Mouse (Mus musculus) gastrocnemius, postnatal 25 days (tissue): ENCODE results near the gene C1ql4. TPM values are rescaled to one million over a fixed set of nuclear protein-coding genes. Genes with fewer than 3 reads are reported as not detected.
"Not testable (repeated sequence)": the region's sequence is repeated elsewhere in the genome, so short reads cannot be mapped to it uniquely, and the experiment has no call there.

Experiments
- DNase-seq: peaks from one replicate; pipeline ENCODE4 v3.0.0; 2022
- total RNA-seq, 2 experiments: library from RNA; stranded (reverse); gene quantifications; 1 replicate in 1 of 2; 2 replicates in 1 of 2; pipeline ENCODE4 v1.2.3; 2021

Gene C1ql4
- total RNA-seq, 2 experiments from 2014 or later = not detected

DNA sequence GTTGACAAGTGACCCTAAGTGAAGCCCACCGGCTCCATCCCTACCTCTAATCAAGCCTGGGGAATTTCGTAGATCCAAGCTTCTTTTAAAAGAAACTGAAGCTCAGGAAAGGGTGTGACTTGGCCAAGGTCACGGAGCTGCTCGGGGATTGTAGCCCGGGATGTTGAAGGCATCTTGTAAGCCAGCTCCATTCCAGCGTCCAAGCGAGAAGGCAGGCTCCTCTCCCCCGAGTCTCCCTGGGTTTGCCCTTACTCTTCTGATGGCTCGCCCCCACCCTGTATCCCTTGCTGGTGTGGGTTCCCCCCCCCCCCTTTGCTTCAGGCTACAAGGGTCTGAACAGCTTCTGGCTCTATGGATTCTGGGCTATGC is 10.9 kb upstream of the C1ql4 start:
- no peak for DNase-seq

DNA sequence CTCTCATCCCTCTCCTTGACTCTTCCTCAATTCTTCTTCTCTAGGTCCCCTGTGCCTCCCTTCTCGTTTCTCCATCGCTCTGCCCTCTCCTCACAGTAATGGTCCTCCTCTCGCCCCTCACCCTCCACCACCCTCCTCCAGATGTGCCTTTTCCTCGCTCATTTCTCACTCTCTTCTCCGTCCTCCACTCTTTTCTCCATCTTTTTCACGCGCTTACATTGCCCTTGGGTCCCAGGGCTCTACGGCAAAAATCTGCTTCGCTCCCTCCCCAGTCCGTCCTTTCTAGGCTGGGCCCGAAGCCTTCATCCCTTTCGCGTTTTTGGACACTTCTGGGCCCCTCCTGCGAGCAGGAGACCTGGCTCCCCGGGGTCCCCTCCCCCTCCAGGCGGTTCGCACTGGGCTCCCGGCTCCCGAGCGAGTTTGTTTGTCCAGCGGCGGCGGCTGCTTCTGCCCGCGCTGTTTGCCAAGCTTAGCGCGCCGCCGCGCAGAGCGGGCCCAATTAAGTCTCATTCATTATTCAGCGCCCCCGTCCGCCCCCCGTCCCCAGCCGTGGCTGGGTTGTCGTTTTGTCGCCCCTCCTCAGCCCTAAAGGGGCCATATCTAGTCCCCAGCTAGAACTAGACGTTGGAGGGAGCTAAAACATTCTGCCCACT is 10.3 kb upstream of the C1ql4 start:
- DNase-seq = no peak

DNA sequence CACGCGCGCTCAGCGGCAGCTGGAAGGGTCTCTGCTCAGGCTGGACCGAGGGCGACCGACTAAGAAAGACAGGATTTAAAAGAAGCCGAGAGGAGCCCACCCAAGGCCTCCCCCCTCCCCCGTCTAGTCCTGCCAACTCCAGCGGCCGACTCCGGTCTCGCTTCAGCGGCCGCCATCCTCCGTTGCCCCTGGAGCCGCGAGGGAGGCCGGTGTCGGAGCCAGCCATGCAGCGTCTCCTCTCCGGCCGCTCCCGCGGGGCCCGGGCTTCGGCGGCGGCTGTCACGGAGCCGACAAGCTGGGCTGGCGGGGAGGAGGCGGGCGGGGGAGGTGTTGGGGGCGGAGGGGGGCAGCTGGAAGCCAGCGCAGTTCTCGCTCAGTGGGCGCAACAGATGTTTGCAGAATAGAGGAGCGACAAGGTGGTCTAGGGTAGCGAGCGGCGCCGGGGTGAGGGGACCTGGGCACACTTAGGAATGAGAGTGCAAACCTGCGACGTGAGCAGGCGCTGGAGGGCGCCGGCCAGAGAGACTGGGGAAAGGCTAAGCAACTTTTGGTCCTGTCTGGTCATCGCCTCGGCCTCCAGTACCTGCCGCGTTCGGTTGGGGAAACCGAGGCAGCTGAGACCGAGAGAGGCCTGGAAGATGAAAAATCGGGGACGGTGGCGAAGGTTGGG is 9.3 kb upstream of the C1ql4 start:
- DNase-seq = peak; percentile 5

DNA sequence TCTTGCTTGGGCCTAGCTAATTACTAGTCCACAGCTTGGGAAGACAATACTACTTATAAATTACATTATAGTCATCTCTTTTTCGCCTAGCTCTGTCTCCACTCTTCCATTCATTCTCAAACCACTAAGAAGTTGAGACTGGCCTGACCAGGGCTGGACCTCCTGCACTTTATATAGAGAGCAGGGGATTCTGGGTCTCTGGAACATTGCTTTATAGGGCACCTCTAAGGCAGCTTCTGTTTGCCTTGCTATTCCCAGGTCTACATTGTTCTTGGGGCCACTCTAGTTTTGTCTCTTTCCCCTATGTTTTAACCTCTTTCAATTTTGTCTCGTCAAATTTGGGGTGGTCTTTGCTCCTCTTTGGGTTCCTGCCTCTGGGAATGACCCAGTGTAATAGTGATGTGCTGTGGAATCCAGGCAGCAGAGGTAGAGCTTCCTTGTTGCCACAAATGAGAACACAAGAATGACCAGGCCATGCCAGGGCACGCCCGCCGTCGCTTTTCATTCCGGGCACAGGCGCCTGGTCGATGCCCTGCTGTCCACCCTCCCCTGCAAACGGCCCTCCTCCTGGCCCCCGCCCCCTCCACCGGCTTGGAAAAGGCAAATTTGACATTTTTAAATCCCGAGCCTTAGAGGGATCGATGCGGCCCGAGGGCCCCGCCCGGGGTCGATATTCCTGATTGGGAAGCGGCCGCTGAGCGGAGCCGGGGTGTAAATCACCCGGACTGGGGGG is 8.6 kb upstream of the C1ql4 start:
- no peak for DNase-seq

DNA sequence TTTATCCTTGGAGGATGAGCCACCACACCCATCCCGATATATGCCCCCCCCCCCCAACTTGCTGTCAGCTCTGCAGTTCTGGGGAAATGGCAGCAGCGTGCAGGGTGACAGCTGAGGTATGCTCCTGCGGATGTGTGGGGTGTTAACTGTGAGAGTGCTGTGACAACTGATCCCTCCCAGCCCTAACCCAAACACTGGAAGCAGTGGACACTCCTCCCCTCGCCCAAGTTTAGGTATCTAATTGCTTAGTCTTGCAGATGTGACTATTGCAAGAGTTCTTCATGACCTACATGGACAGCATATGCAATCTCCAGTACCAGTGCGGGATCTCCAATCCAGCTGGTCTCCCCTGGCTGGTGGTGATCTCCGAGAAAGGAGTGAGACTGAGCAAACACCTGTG is 7.7 kb upstream of the C1ql4 start:
- no peak for DNase-seq

DNA sequence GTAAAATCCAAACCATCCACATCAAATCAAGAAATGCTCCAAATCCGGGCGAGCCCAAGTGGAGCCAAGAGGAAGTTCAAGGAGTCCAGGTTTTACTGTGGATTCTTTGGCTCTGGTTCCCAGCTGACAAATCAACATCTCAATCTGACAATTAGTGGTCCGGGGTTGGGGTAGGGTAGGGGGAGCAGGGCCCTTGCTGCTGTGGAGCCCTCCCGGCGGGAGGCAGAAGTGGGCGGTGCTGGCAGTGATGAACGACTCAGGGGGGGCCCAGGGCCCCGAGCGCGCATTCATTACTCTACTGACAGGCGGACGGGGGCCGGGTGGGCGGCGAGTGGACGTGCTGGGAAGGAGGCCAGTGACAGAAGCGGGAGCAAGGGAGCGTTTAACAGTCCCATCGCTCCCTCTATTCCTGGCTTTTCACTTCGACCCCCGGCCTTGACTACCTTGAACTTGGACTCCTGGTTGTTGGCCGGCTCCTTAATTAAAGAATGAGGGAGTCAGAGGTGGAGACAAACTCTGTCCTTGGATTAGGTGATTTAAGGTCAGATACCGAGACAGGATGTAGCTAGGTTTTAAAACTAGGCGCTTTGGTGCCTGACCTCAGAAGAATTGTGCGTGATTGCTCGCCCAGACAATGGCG is 7.1 kb upstream of the C1ql4 start:
- no peak for DNase-seq

DNA sequence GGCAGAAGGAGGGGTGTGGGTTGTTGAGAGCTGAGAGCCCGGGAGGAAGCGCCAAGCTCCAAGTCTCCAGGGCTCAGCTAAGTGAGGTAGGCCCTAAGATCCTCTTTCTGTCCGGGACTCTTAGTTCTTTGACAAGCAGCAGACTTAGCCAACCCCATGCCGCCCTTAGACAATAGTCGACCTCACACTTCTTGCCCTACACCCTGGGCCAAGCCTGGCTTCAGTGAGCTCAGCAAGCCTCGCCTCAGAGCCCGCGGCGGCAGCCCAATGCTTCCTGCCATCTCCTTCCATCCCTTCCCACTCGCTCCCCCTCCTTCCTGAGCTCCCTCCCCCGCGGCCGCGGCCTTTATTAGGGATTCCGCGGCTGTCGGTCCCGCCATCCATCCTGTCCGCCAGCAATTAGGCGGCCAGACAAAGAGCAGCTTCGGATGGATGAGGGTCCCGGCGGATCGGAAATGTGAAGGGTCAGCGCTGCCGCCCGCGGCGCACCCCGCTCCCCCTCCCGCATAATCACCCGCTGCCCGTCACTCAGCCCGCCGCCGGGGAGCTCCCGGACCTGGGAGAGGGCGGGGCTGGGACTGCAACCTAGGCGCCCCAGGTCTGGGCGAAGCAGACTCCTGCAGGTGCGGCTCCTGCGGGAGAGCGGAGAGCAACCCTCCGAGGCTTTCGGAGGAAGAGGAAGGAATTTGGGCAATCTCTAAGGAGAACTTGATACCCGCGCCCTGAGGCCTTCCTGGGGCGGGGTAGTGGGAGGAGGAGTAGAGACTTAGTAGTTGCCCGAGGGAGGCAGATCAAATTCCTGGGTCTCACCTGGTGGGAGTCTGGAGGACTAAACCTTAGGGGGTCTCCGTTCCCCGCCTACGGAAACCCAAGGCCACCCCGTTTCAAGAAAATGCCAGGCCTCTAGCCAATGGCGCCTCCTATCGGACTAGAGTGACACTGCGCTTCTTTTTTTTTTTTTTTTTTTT is 6.0 kb upstream of the C1ql4 start:
- no peak for DNase-seq

DNA sequence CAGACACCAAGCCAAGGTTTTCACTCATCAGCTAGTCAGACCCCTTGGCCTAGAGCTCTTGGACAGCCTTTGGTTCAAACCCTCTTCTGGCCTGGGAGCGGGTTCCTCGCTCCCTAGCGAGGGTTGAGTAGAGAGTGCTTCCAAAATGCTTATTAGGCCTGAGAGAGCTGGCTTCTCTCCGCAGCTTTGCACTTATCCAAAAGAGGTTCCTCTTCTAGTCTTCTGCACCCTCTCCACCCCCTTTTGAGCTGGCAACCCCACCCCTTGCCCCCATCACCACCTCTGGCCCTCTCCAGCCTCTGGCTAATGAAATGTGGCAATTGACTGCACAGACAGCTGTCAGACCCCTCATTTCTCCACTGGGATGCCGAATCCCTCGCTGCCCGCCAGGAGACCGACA is 5.3 kb upstream of the C1ql4 start, which contains the start of gene Dnajc22:
Gene Dnajc22, plus strand, starts transcription at position 301 of the 400 bp plus-strand sequence.
- no peak for DNase-seq

DNA sequence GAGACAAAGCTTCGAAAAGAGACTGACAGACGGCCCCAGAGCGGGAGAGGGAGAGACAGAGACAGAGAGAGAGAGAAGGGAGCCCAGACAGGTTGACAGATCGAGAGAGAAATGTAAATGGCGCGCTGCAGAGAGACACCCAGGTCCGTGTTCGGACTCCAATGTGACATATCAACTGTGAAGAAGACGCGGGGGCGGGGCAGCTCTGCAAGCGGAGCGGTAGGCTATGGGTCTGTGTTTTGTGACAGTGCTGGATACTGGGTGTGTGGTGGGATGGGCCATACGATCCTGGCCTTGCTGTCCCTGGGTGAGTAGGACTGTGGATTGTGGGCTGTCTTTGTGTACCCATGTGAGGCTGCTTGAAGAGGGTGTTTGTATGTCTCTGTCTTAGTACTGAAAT is 1.5 kb upstream of the C1ql4 start:
- DNase-seq = no peak

DNA sequence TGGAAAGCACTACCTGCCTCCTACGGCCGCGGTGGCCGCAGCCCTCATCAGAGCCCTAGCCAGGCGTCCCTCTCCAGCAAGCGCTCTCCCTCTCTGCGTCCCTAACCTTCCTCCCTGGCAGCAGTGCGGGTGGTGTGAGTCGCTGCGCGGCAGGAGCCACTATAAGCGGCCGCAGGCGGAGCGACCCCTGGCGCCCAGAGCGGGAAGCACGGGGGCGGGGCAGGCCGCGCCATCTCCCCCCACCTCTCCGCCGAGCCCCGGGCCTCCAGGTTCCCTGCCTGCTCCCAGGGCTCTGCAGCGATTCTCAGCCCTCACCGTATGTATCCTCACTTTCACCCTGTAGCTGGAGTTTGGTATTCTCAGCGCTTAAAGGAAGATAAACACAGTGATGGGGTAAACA is 675 bp upstream of the C1ql4 start:
- DNase-seq = peak; percentile 66

DNA sequence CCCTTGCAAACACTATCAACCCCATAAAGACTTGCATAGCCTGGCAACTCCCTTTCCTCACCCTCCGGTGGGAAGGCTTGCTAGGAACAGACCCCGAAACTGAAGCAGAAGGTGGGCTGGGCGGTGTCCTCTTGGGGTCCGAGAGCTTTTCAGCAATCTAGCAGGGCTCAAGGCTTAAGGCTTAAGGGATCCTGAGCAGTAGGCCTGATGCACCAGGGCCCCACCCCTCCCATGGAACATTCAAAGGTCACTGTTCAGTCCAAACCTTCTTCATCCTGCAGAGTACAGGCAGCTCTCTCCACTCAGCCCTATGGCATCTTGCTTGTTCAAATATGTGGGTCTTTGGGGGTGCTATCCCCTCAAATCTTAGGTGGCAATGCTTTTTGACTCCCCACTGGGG is 1.6 kb downstream of the C1ql4 start:
- DNase-seq = no peak

DNA sequence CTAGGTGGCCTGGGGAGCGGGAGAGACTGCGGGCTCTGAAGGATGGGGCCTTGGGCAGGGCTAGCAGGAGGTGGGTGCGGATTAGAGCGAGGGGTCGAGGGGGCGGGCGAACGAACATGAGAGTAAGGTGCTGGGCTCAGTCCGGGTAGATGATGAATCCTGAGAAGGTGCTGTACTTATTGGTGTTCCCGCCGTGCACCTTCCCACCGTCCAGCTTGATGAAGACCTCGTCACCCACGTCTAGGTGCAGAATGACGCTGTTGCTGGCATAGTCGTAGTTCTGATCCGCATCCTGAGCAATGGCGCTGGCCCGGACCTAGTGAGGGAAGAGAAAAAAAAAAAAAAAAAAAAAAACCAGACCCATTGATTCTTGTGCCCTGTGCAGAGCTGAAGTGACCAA is 3.0 kb downstream of the C1ql4 start:
- no peak for DNase-seq

DNA sequence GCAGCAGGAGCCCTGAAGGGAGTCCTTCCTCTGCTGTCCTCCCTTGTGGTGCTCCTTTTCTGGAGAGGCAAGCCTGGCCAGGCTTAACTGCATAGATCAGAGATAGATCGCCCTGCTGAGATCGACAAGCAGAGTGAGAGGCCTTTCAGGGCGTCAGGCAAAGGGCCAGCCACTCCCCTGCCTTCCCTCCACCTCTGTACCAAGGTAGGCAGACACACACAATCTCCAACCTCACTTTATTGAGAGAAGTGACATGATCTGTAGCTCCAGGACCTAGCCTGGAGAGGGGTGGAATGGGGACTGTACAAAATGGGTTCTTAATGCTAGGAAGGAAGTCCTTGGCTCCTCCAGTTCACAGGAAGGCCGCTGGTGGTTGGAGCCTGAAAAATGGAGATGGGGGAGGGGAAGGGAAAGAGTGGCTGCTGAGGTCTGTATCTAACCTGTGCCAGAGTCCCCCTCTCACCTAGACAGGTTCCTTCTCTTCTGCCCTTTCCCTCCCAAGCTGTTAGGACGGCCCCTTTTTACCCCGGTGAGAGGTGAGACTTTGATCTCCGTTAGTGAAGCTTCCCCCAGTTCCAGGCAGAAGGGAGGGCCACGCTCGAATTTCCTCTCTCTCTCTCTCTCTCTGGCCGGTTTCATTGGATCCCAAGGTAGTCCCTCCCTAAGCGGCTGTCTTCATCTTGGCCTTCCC is 3.6 kb downstream of the C1ql4 start:
- no peak for DNase-seq

DNA sequence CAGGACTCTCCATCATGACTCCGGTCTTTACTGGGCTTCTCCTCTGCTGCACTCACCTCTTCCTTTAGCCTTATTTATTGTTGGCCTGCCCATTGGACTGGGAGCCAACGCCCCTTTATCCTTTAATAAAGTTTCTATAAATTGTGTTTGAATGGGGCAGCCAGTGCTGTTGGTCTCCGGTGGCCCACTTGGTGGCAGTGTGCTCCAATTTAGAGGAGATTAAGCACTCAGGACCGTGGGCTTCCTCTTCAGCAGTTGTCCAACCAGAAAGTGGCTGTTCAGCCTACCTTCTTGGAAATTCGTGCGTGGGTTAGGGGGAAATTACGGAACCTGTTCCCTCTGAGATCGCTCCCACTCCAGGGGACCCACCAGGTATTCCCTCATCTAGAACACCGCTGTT is 4.4 kb downstream of the C1ql4 start:
- DNase-seq = no peak

DNA sequence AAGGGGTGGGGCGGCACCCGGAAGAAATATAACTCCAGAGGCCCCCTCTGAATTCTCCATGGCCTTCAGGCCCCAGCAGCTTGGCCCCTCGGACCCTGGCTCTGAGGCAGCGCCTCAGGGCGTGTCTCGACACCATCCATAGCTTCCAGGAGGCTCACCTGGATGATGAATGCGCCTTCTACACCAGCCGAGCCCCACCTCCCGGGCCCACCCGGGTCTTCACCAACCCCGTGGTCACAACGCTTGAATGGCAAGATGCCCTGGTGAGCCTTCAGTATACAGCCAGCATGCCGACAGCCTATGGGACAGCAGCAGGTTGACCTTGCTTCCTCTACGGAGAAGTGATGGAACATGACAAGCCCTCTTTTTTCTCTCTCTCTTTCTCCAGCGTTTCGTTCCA is 4.8 kb downstream of the C1ql4 start:
- no peak for DNase-seq

DNA sequence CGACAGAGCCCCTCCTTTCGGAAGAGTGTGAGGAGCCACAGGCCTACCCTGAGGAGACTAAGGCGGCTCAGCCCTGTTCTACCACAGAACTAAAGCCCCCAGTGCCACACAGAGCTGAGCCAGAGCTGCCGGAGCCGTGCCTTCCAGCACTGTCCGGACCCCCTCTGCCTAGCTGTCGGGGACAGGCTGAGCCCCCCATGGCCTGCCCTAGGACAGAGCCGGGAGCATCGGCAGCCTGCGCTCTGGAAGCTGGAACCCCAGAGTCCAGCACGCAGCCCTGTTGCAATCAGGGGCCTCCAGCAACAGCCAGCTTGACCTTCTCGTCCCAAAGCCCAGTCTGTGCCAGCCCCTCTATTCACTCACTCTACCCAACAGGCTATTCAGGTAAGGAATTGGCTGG is 5.3 kb downstream of the C1ql4 start:
- no peak for DNase-seq

DNA sequence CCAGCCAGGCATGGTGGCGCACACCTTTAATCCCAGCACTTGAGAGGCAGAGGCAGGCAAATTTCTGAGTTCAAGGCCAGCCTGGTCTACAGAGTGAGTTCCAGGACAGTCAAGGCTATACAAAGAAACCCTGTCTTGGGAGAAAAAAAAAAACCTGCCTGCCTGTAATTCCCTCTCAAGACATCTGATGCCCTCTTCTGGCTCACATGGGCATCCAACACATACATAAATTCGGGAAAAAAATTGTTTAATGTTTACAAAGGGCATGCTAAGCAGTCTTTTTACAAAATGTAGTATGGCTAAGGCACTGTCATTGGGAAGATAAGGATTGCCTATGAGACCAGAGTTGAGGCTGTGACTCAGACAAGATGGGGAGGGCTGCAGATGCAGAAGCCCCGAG is 7.8 kb downstream of the C1ql4 start:
- no peak for DNase-seq

DNA sequence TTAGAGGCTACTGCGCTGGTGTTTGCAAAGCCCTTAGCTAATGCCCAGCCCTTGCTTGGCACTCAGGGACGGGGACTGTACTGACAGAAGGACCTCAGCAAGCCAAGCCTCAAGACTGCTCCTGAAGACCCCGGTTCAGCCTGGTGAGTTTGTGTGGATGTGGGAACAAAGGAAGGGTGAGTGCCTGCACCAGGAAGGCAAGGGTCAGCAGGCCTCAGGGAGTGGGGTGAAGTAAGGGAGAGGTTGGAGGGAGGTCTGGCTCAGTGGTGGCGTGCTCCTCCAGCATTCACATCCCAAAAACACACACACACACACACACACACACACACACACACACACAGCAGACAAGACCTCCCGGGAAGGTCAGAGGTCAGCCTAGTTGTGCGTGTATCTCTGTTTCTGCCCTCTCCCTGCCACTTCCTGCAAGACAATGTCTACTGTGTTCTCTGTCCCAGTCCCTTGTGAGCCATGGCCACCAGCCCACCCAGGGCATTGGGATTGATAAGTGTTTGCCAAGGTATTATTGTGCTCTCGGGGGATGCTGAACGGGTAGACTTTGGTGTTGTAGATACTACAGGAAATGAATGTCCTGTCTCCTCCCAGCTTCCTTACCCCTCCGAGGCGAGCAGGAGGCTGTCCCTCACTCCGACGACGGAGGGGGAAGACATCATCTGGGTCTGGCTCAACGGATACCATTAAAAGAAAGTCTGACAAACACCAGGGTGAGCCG is 9.3 kb downstream of the C1ql4 start:
- no peak for DNase-seq

DNA sequence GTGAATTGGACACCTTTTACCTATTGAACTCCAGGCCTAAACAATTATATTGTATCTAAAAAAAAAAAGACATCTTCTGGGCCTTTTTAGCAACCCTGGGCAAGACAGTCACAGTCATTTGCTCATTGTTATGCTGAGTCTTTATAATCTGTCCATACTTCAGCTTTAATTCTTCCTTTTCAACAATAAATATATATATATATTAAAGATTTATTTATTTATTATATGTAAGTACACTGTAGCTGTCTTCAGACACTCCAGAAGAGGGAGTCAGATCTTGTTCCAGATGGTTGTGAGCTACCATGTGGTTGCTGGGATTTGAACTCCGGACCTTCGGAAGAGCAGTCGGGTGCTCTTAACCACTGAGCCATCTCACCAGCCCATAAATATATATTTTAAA is 11.6 kb downstream of the C1ql4 start:
- not testable (repeated sequence) for DNase-seq

DNA sequence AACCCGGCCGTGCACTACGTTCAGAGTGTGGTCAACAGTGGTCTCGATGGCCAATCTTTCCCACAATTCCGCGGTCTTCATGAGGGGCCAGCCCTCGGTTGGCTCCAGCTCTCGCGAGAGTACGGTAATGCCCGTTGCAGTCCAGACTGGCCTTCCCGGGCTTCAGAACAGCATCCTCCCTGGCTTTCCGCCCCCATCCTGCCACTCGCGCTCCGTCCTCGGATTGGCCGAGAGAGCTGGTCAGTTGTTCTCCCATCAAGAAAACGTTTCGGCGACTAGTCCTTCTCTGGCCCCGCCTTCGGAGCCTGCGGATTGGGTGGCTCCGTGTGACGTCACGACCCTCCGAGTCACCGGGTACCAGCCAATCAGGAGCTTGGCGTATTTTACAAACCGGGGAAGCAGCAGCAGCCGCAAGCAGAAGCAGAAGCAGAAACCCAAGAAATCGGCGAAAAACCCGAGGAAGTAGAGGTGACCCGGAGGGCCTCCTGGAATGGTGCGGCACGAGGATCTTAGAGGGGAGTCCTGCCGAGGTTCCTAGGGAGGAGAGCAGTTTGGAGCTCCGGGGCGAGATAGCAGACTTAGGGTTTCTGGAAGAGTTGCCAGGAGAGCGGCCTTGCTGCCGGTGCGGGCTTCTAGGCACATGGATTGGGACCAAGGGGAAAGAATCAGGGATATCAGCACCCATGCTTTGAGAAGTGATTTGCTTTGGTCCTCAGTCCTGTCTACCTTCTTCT is 12.8 kb downstream of the C1ql4 start:
- DNase-seq = peak; percentile 96
